Mouse (Mus musculus): ENCODE measurements around the gene Gm765.

- TF ChIP-seq POLR2A (IDR thresholded peaks at IDR 0.05; ENCODE audit: insufficient read depth, low read depth, low read length) (no peak), CTCF (IDR thresholded peaks at IDR 0.05; ENCODE audit: insufficient read depth, low read depth, low read length) (no peak)
Measured at GRCm38 (mm10) chr6:98332714-98333113, 9.8 kb downstream of the Gm765 start.
